Mouse (Mus musculus) heart, embryonic 15.5 days (tissue): Measurements from ENCODE around the gene Prokr2. TPM values are rescaled to one million over a fixed set of nuclear protein-coding genes. Genes with fewer than 3 reads are reported as not detected.

Experiments
- ATAC-seq: fragments of 200-750 bp; cut with Nextera tagmentation; replicated peaks from 2 replicates; pipeline ENCODE4 v1.8.0; 2017; ENCODE audit warnings: low read depth, moderate TSS enrichment; ENCODE audit not compliant: insufficient number of reproducible peaks, insufficient read depth, low FRiP score
- H3K27ac ChIP-seq: fragments of 300-500 bp; sonication (generic); 2 replicates; pipeline ENCODE4 v1.5.1; 2015; ENCODE audit warnings: mild to moderate bottlenecking, inconsistent platforms
- H3K27me3 ChIP-seq: fragments of 300-500 bp; sonication (generic); 2 replicates; pipeline ENCODE4 v1.6.1; 2015; ENCODE audit warnings: inconsistent platforms
- H3K36me3 ChIP-seq: fragments of 300-500 bp; sonication (generic); 2 replicates; pipeline ENCODE4 v1.6.1; 2015; ENCODE audit warnings: mild to moderate bottlenecking, inconsistent platforms
- H3K4me1 ChIP-seq: fragments of 300-500 bp; sonication (generic); replicated peaks from 2 replicates; pipeline ENCODE4 v1.6.1; 2015; ENCODE audit warnings: inconsistent platforms
- H3K4me2 ChIP-seq: fragments of 300-500 bp; sonication (generic); 2 replicates; pipeline ENCODE4 v1.6.1; 2015; ENCODE audit warnings: inconsistent platforms, mild to moderate bottlenecking, moderate library complexity
- H3K4me3 ChIP-seq: fragments of 300-500 bp; sonication (generic); 2 replicates; pipeline ENCODE4 v1.5.1; 2015; ENCODE audit warnings: mild to moderate bottlenecking, inconsistent platforms
- H3K9ac ChIP-seq: fragments of 300-500 bp; sonication (generic); 2 replicates; pipeline ENCODE4 v1.6.1; 2015; ENCODE audit warnings: mild to moderate bottlenecking, inconsistent platforms
- H3K9me3 ChIP-seq: fragments of 300-500 bp; sonication (generic); replicated peaks from 2 replicates; pipeline ENCODE4 v1.6.1; 2016; ENCODE audit warnings: inconsistent platforms
- WGBS: fragments of 180-500 bp; shearing (Covaris S2); methylation state at CpG from one replicate; pipeline ENCODE4 v1.1.7; 2015; ENCODE audit warnings: mixed read lengths; 5-methylcytosine and 5-hydroxymethylcytosine counted together
- polyA plus RNA-seq: library from polyadenylated mRNA; unstranded; fragments of >200 nt; fragmentation: Nextera tagmentation; extraction: Ambion mirVana; gene quantifications from 2 replicates; pipeline ENCODE4 v1.2.1, GENCODE M21; 2015

The Prokr2 gene
- polyA plus RNA-seq, 1 experiment from 2014 or later, result 0.63 TPM

- peaks cover 13% of the 10 kb centered on the region for H3K4me1 ChIP-seq
- peak overlapping the region; percentile 57 for H3K4me3 ChIP-seq
- no peaks in the 10 kb centered on the region for H3K36me3 ChIP-seq
- H3K9ac ChIP-seq, result peak overlapping the region; percentile 25
- peak overlapping the region; percentile 98 for H3K4me2 ChIP-seq
- peaks cover 34% of the 10 kb centered on the region for H3K27me3 ChIP-seq
- no peaks in the 10 kb centered on the region for H3K9me3 ChIP-seq
- under 1% methylated on average over 31 of the region's 31 CpGs for WGBS
- ATAC-seq, result no peak; the same call in 1 of the 2 replicates
- no peak overlapping the region for H3K27ac ChIP-seq
These were observed 595 bp downstream of the Prokr2 start for GRCm38 (mm10) chr2:132384511-132385193.

GRCm38 (mm10) chr2:132382308-132382707 is 2.9 kb downstream of the Prokr2 start:
- no peak overlapping the region for H3K4me3 ChIP-seq
- H3K36me3 ChIP-seq, result no peaks in the 10 kb centered on the region
- H3K27ac ChIP-seq, result no peak overlapping the region
- WGBS, result 60% methylated on average over 2 of the region's 2 CpGs
- no peak overlapping the region for H3K4me2 ChIP-seq
- peaks cover 13% of the 10 kb centered on the region for H3K4me1 ChIP-seq
- no peaks in the 10 kb centered on the region for H3K9me3 ChIP-seq
- H3K9ac ChIP-seq, result no peak overlapping the region
- ATAC-seq, result no peak
- peaks cover 34% of the 10 kb centered on the region for H3K27me3 ChIP-seq

- H3K4me3 ChIP-seq, result no peak overlapping the region
- no peaks in the 10 kb centered on the region for H3K36me3 ChIP-seq
- no peak overlapping the region for H3K9ac ChIP-seq
- H3K27ac ChIP-seq, result no peak overlapping the region
- peaks cover 15% of the 10 kb centered on the region for H3K27me3 ChIP-seq
- H3K9me3 ChIP-seq, result no peaks in the 10 kb centered on the region
- WGBS, result 50% methylated on average over 4 of the region's 4 CpGs
- H3K4me2 ChIP-seq, result no peak overlapping the region
- H3K4me1 ChIP-seq, result peaks cover 5% of the 10 kb centered on the region
- ATAC-seq, result no peak
These were observed 5.6 kb downstream of the Prokr2 start for GRCm38 (mm10) chr2:132379690-132380089.

GRCm38 (mm10) chr2:132378602-132379150 is 6.6 kb downstream of the Prokr2 start:
- Histone ChIP-seq H3K4me3 (no peak overlapping the region), H3K4me2 (no peak overlapping the region), H3K27me3 (0 out of 2 replicates have a peak, but pooled peaks cover 8% of the 10 kb centered on the region), H3K9me3 (no peaks in the 10 kb centered on the region), H3K4me1 (no peaks in the 10 kb centered on the region), H3K36me3 (no peaks in the 10 kb centered on the region), H3K27ac (no peak overlapping the region), H3K9ac (no peak overlapping the region)
- ATAC-seq, result no peak
- 55% methylated on average over 10 of the region's 10 CpGs for WGBS

GRCm38 (mm10) chr2:132377436-132377835 is 7.8 kb downstream of the Prokr2 start:
- no peak for ATAC-seq
- no peak overlapping the region for H3K9ac ChIP-seq
- no peaks in the 10 kb centered on the region for H3K4me1 ChIP-seq
- no peak overlapping the region for H3K4me2 ChIP-seq
- no peaks in the 10 kb centered on the region for H3K9me3 ChIP-seq
- no peak overlapping the region for H3K4me3 ChIP-seq
- no peaks in the 10 kb centered on the region for H3K36me3 ChIP-seq
- no peak overlapping the region for H3K27ac ChIP-seq
- WGBS, result 64% methylated on average over 2 of the region's 2 CpGs
- no peaks in the 10 kb centered on the region for H3K27me3 ChIP-seq

- 81% methylated on average over 3 of the region's 3 CpGs for WGBS
- H3K36me3 ChIP-seq, result no peaks in the 10 kb centered on the region
- no peak overlapping the region for H3K27ac ChIP-seq
- no peaks in the 10 kb centered on the region for H3K27me3 ChIP-seq
- no peaks in the 10 kb centered on the region for H3K4me1 ChIP-seq
- H3K4me3 ChIP-seq, result no peak overlapping the region
- H3K9me3 ChIP-seq, result no peaks in the 10 kb centered on the region
- H3K9ac ChIP-seq, result no peak overlapping the region
- no peak overlapping the region for H3K4me2 ChIP-seq
- no peak for ATAC-seq
These were observed 9.5 kb downstream of the Prokr2 start for GRCm38 (mm10) chr2:132375721-132376120.

- Histone ChIP-seq H3K4me3 (no peak overlapping the region), H3K9me3 (no peaks in the 10 kb centered on the region), H3K4me2 (no peak overlapping the region), H3K4me1 (no peaks in the 10 kb centered on the region), H3K9ac (no peak overlapping the region), H3K27ac (no peak overlapping the region), H3K36me3 (no peaks in the 10 kb centered on the region), H3K27me3 (no peaks in the 10 kb centered on the region)
- WGBS, result 68% methylated on average over 9 of the region's 9 CpGs
- ATAC-seq, result no peak
These were observed 10.1 kb downstream of the Prokr2 start for GRCm38 (mm10) chr2:132375135-132375534.

- no peaks in the 10 kb centered on the region for H3K9me3 ChIP-seq
- ATAC-seq, result no peak
- WGBS, result 76% methylated on average over 17 of the region's 17 CpGs
- no peak overlapping the region for H3K9ac ChIP-seq
- no peak overlapping the region for H3K4me2 ChIP-seq
- H3K27me3 ChIP-seq, result no peaks in the 10 kb centered on the region
- no peak overlapping the region for H3K4me3 ChIP-seq
- H3K36me3 ChIP-seq, result no peaks in the 10 kb centered on the region
- H3K4me1 ChIP-seq, result no peaks in the 10 kb centered on the region
- no peak overlapping the region for H3K27ac ChIP-seq
These were observed 11.5 kb downstream of the Prokr2 start for GRCm38 (mm10) chr2:132373748-132374147.

GRCm38 (mm10) chr2:132368433-132368832 is 16.8 kb downstream of the Prokr2 start:
- Histone ChIP-seq H3K27ac (no peak overlapping the region), H3K4me1 (no peaks in the 10 kb centered on the region), H3K9me3 (no peaks in the 10 kb centered on the region), H3K4me2 (no peak overlapping the region), H3K4me3 (no peak overlapping the region), H3K36me3 (no peaks in the 10 kb centered on the region), H3K9ac (no peak overlapping the region), H3K27me3 (no peaks in the 10 kb centered on the region)
- ATAC-seq, result peak; percentile 58; the same call in 1 of the 2 replicates
- 58% methylated on average over 3 of the region's 3 CpGs for whole genome bisulfite sequencing

- H3K27ac ChIP-seq, result no peak overlapping the region
- ATAC-seq, result no peak
- H3K4me3 ChIP-seq, result no peak overlapping the region
- H3K27me3 ChIP-seq, result no peaks in the 10 kb centered on the region
- H3K36me3 ChIP-seq, result no peaks in the 10 kb centered on the region
- no peak overlapping the region for H3K9ac ChIP-seq
- H3K9me3 ChIP-seq, result no peaks in the 10 kb centered on the region
- no peaks in the 10 kb centered on the region for H3K4me1 ChIP-seq
- WGBS, result 78% methylated on average over 11 of the region's 11 CpGs
- no peak overlapping the region for H3K4me2 ChIP-seq
These were observed 41.4 kb downstream of the Prokr2 start for GRCm38 (mm10) chr2:132343846-132344245.

GRCm38 (mm10) chr2:132341293-132341692 is 44.0 kb downstream of the Prokr2 start:
- Histone ChIP-seq H3K4me3 (no peak overlapping the region), H3K9me3 (no peaks in the 10 kb centered on the region), H3K4me1 (no peaks in the 10 kb centered on the region), H3K9ac (no peak overlapping the region), H3K4me2 (no peak overlapping the region), H3K27ac (no peak overlapping the region), H3K36me3 (no peaks in the 10 kb centered on the region), H3K27me3 (no peaks in the 10 kb centered on the region)
- no peak; the same call in 1 of the 2 replicates for ATAC-seq
- WGBS, result 80% methylated on average over 3 of the region's 3 CpGs

GRCm38 (mm10) chr2:132340350-132340749 is 44.9 kb downstream of the Prokr2 start:
- Histone ChIP-seq H3K4me3 (no peak overlapping the region), H3K27ac (peak overlapping the region; percentile 32; the same call in 1 of the 2 replicates), H3K4me2 (no peak overlapping the region), H3K9me3 (no peaks in the 10 kb centered on the region), H3K9ac (no peak overlapping the region), H3K36me3 (no peaks in the 10 kb centered on the region), H3K4me1 (no peaks in the 10 kb centered on the region), H3K27me3 (no peaks in the 10 kb centered on the region)
- ATAC-seq, result peak; percentile 58; the same call in 1 of the 2 replicates
- 31% methylated on average over 2 of the region's 2 CpGs for WGBS
